ENCODE assay signal across 28 mouse cellular contexts in the genomic region with DNA sequence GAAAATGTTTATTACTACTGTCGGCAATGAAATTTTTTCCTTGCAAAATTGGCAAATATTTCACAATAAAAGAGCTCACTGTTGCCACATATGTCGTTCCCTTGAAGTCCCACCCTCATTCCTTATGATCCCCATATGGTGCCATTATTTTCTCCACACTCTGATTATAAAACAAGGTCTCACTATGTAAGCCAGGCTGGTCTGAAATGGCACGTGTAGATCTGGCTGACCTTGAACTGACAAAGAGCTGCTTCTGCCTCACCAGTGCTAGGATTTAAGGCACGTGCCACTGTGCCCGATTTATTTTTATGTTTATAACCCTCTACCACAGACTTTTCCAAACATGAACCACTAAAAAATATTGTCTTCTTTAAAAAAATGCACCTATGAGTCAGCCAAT. TPM values are rescaled to one million over a fixed set of nuclear protein-coding genes. Genes with fewer than 3 reads are reported as not detected.
A peak's percentile ranks its signal among the peaks of the same experiment; 100 is the strongest.
DNase-seq lines count a peak whose midpoint lies in the region; ATAC-seq and TF ChIP-seq lines count a peak whose summit lies in the region.
"Had no signal": no experiment of that assay in that cellular context is flagged by ENCODE, and none has a peak within 500 bp of the region (broad histone marks: within the 10 kb centered on the region; RNA-seq: fewer than 3 reads in every experiment).

No protein-coding gene starts in this region.

- WGBS in lung, postnatal 0 days = 55% methylated on average over 5 of the region's 5 CpGs

- H3K27ac ChIP-seq in layer of hippocampus, adult 2 months = peak overlapping the region; percentile 15; the same call in 1 of the 2 replicates
- no peak overlapping the region for H3K27ac ChIP-seq in lung, postnatal 0 days (ENCODE audit: low read length)
- H3K27ac ChIP-seq: hindbrain, embryonic 13.5 days; lung, embryonic 15.5 days; neural tube, embryonic 12.5 days; stomach, embryonic 15.5 days had no signal

- no peaks in the 10 kb centered on the region for H3K9me3 ChIP-seq in lung, postnatal 0 days (ENCODE audit: low read length)
- H3K9me3 ChIP-seq: forebrain, embryonic 12.5 days; G1E; hindbrain, embryonic 13.5 days; lung, embryonic 15.5 days; megakaryocyte, embryonic 14.5 days; midbrain, embryonic 12.5 days; neural tube, embryonic 12.5 days; stomach, embryonic 15.5 days had no signal

- H3K4me3 ChIP-seq in layer of hippocampus, adult 2 months = no peak overlapping the region
- H3K4me3 ChIP-seq in lung, postnatal 0 days (ENCODE audit: low read depth, low read length) = no peak overlapping the region
- H3K4me3 ChIP-seq: lung, embryonic 15.5 days; megakaryocyte, embryonic 14.5 days; stomach, embryonic 15.5 days had no signal

- no peaks in the 10 kb centered on the region; the same call in 1 of the 2 replicates for H3K36me3 ChIP-seq in lung, postnatal 0 days (ENCODE audit: insufficient read depth, low read length)
- H3K36me3 ChIP-seq: stomach, embryonic 15.5 days had no signal

- no peak for TF ChIP-seq CTCF in layer of hippocampus, adult 2 months (conservative IDR thresholded peaks at IDR 0.05)
- TF ChIP-seq CTCF in lung, postnatal 0 days (IDR thresholded peaks at IDR 0.05) = no peak

- H3K4me2 ChIP-seq in lung, postnatal 0 days (replicated peaks; ENCODE audit: low read depth, low read length) = no peak overlapping the region

- no peak for ATAC-seq in lung, postnatal 0 days
- ATAC-seq: intestine, embryonic 16.5 days had no signal

- DNase-seq in adrenal gland, adult 2 months = peak; percentile 35
- no peak for DNase-seq in adrenal gland, postnatal 4 days (ENCODE audit: low spot score in 2 of 2)
- peak in 1 of 2 experiments; percentile 13 for DNase-seq in layer of hippocampus, adult 2 months (ENCODE audit: low spot score in 2 of 2)
- DNase-seq in layer of hippocampus, adult 8-10 months (ENCODE audit: low spot score in 2 of 2) = no peak
- peak; percentile 35 for DNase-seq in lung, postnatal 0 days (ENCODE audit: low spot score)
- no peak for DNase-seq in lung, postnatal 36 days
- DNase-seq in kidney, adult 11 months = no peak
- no peak for DNase-seq in c-Kit-positive CD71-positive TER-119-positive erythroid progenitor cells, embryonic 14.5 days (ENCODE audit: low spot score)
- DNase-seq: cerebellum, adult 2 months; cerebellum, postnatal 14 days; gastrocnemius, postnatal 14 days; heart, adult 18-20 months; heart, postnatal 4 days; kidney, adult 9 months; kidney, postnatal 10 days; layer of hippocampus, postnatal 36 days; left cerebral cortex, postnatal 4 days; lung, postnatal 4 days had no signal

- H3K27me3 ChIP-seq in lung, postnatal 0 days (replicated peaks; ENCODE audit: insufficient read depth, low read length) = no peaks in the 10 kb centered on the region
- H3K27me3 ChIP-seq: forebrain, embryonic 12.5 days; heart, embryonic 12.5 days; hindbrain, embryonic 13.5 days; lung, embryonic 15.5 days; midbrain, embryonic 12.5 days; neural tube, embryonic 12.5 days; stomach, embryonic 15.5 days had no signal

- TF ChIP-seq EP300 in lung, postnatal 0 days (IDR thresholded peaks at IDR 0.05) = no peak

- no peak overlapping the region for H3K9ac ChIP-seq in lung, postnatal 0 days (replicated peaks; ENCODE audit: low read depth)
- H3K9ac ChIP-seq: hindbrain, embryonic 13.5 days; lung, embryonic 15.5 days; neural tube, embryonic 12.5 days; stomach, embryonic 15.5 days had no signal

- H3K4me1 ChIP-seq in lung, postnatal 0 days (ENCODE audit: insufficient read depth, low read depth, low read length) = no peaks in the 10 kb centered on the region
- H3K4me1 ChIP-seq: stomach, embryonic 15.5 days had no signal

RNA-seq across cellular contexts. Expression of a gene that starts 1.8 kb away (rescaled TPM):
- 1 to 10 TPM; 4.3 to 4.4 TPM for total RNA-seq in adrenal gland, adult 2 months (2021)
- 1.2 TPM in 2 replicates for polyA plus RNA-seq in adrenal gland, adult 2 months (2012; rRNA removed)
- total RNA-seq in adrenal gland, postnatal 4 days (2021) = 10 to 100 TPM; 14.9 to 18.6 TPM
- total RNA-seq in layer of hippocampus, adult 2 months (2021) = 1 to 10 TPM; 5.5 to 5.8 TPM
- 1 to 10 TPM; 5.0 to 7.4 (median 6.9) TPM for total RNA-seq in layer of hippocampus, adult 8-10 months (2022)
- 7.1 and 7.6 TPM in 2 replicates for polyA plus RNA-seq in lung, postnatal 0 days (2015; fragmentation: Nextera tagmentation; extraction: Ambion mirVana)

RNA-seq across cellular contexts. Expression of a gene that starts 48.2 kb away (rescaled TPM):
- total RNA-seq in adrenal gland, adult 2 months (2021) = 10 to 100 TPM in 1 of 2 experiments, 1 to 10 TPM in 1; 9.2 to 12.6 TPM
- 2.9 and 5.7 TPM in 2 replicates for polyA plus RNA-seq in adrenal gland, adult 2 months (2012; rRNA removed)
- total RNA-seq in adrenal gland, postnatal 4 days (2021) = 10 to 100 TPM; 20.1 to 23.2 TPM
- 10 to 100 TPM; 22.6 to 28.4 TPM for total RNA-seq in layer of hippocampus, adult 2 months (2021)
- 10 to 100 TPM; 28.1 to 35.6 (median 33.3) TPM for total RNA-seq in layer of hippocampus, adult 8-10 months (2022)
- 13.1 and 14.2 TPM in 2 replicates for polyA plus RNA-seq in lung, postnatal 0 days (2015; fragmentation: Nextera tagmentation; extraction: Ambion mirVana)
- polyA plus RNA-seq: G1E had no signal

Comparison
In these comparisons a context has a peak if more than half of its experiments do, and no peak if none do; other contexts are left out.
1. DNase-seq: peak in adrenal gland, adult 2 months (single experiment) and lung, postnatal 0 days (single experiment); none in adrenal gland, postnatal 4 days (0 of 2), layer of hippocampus, adult 8-10 months (0 of 2), lung, postnatal 36 days (single experiment), kidney, adult 11 months (single experiment) and c-Kit-positive CD71-positive TER-119-positive erythroid progenitor cells, embryonic 14.5 days (single experiment).